Mouse (Mus musculus) T-helper 2 cell (primary cell): ENCODE measurements around the gene Olfr382.
"Not testable (repeated sequence)": the region's sequence is repeated elsewhere in the genome, so short reads cannot be mapped to it uniquely, and the experiment has no call there.

Source experiments
- in situ Hi-C: fragments of 300-600 bp; cut with MboI, MseI; formaldehyde crosslinking; loops from one replicate; pipeline ENCODE4 v1.15.1; 2025; ENCODE audit warnings: high pct_unique_total_duplicates

The Olfr382 gene

DNA sequence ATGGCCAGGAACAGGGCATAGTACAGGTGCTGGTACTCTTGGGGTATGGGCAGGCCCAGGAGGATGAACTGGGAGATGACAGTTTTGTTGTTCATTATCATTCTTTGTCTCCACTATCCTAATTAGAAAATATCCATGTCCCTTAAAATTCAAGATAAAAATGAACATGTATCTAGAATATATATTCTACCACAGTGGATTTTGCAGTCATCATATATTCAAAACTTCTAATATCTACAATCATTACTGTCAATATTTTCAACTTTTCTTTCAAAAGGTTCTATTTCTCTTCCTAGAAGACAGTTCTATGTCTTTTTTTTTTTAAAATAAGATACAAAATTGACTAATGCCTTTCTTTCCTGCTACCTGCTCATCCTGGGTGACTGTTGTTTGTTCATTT, at the start of gene Olfr382:
Gene Olfr382 (minus strand): TSS at position 101 of the 400 bp plus-strand sequence.
- in situ Hi-C loops = no loop called here

DNA sequence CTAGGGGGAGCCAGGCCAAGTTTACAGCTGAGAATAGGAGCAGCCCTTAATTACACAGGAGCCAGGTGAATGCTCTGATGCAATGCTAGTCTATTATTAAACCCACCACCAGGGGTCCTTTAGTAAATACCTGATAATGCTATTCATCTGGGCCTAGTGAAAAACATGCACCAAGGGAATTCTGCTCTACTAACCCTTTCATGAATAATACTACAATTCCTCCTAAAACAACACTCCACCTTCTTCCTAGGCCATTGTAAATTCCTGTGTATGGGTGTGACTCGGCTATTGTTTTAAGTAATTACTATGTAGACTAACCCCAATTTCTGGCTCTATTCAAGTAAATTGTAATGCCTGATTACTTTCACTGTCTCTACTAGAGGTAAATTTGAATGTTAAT, 12.0 kb upstream of the Olfr382 start:
- in situ Hi-C loops = not testable (repeated sequence)

DNA sequence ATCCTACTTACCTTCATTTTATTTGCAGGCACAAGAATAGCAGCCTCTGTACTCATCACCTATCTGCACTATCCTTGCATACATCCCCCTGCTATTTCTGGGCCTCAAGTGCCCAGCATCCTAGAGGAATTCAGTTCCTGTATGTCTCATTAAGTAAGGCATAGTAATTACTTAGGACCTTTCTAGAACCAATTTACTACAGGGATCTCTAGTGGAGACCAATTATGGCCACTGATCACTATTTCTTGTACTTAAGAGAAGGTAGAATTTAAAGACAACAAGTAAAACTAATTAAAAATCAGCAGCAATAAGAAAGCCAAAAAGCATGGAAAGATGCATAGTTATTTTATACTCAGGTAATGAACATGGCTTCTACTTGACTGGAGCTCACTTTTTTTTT, 25.5 kb downstream of the Olfr382 start, which contains the start of gene Olfr381:
Gene Olfr381 (minus strand): TSS at position 101 of the 400 bp plus-strand sequence.
- in situ Hi-C loops = no loop called here
